Comparison of ENCODE assay signal across 7 mouse cellular contexts in the genomic region with DNA sequence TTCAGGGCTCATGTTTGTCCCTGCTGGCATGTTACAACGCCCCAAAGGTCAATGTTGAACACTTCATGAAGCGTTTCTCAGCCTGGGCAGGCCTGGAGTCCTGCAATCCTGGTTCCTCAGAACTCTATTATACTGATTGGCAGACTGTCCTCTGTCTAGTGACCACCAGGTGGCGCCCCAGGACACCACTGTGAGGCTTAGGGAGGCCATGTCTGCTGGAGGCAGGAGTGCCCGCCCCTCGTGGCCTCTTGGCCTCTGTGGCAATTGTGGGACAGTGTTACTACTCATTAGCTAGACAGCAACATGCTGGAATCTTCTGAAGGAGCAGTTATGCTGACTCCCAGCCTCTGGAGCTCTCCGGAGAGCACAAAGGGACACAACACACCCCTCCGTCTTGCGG.
DNase-seq lines count a peak whose midpoint lies in the region; ATAC-seq and TF ChIP-seq lines count a peak whose summit lies in the region.

No protein-coding gene starts in this region.

- H3K9ac ChIP-seq in intestine, embryonic 16.5 days (ENCODE audit: low read depth, low read length) = no peak overlapping the region
- H3K9ac ChIP-seq in midbrain, embryonic 13.5 days (replicated peaks) = no peak overlapping the region

- peak; percentile 78 for ATAC-seq in intestine, embryonic 16.5 days
- ATAC-seq in midbrain, embryonic 13.5 days = peak; percentile 74

- no peak overlapping the region for H3K4me2 ChIP-seq in intestine, embryonic 16.5 days (ENCODE audit: low read depth, low read length)
- no peak overlapping the region for H3K4me2 ChIP-seq in midbrain, embryonic 13.5 days (replicated peaks)

- TF ChIP-seq POLR2A in cortical plate, adult 2 months (IDR thresholded peaks at IDR 0.05; ENCODE audit: extremely low read depth, insufficient read depth, low read length) = no peak

- intact Hi-C loops in left cerebral cortex, postnatal 36 days (cut with DNase I) = loop anchor here (2.0 to 5.0 kb wide), 3 partner anchors 202 to 769 kb away; partner anchors contain the start of gene Sdk2

- H3K9me3 ChIP-seq in intestine, embryonic 16.5 days (ENCODE audit: control insufficient read depth, low read length) = no peaks in the 10 kb centered on the region
- no peaks in the 10 kb centered on the region for H3K9me3 ChIP-seq in midbrain, embryonic 13.5 days

- no peak overlapping the region for H3K27ac ChIP-seq in cortical plate, adult 2 months (ENCODE audit: insufficient read depth, low read length)
- H3K27ac ChIP-seq in intestine, embryonic 16.5 days (ENCODE audit: low read length) = no peak overlapping the region
- H3K27ac ChIP-seq in midbrain, embryonic 13.5 days = no peak overlapping the region

- DNase-seq in adrenal gland, adult (ENCODE audit: inconsistent age in 2 of 2, low spot score in 1 of 2) = peak; percentile 88 to 96
- peak; percentile 55 to 72 for DNase-seq in gastrocnemius, adult 8-10 months (ENCODE audit: low spot score in 2 of 2)
- DNase-seq in left cerebral cortex, postnatal 36 days (ENCODE audit: low spot score in 2 of 2) = peak; percentile 77 to 81
- peak; percentile 41 for DNase-seq in spleen, adult 12 weeks (ENCODE audit: low spot score)

- H3K4me1 ChIP-seq in cortical plate, adult 2 months (ENCODE audit: control insufficient read depth, insufficient read depth, low read length) = no peaks in the 10 kb centered on the region
- no peaks in the 10 kb centered on the region for H3K4me1 ChIP-seq in intestine, embryonic 16.5 days (ENCODE audit: control insufficient read depth, insufficient read depth, low read length)
- H3K4me1 ChIP-seq in midbrain, embryonic 13.5 days (replicated peaks) = peaks cover 14% of the 10 kb centered on the region

- 37% methylated on average over 8 of the region's 8 CpGs for WGBS in intestine, embryonic 16.5 days
- 36% methylated on average over 8 of the region's 8 CpGs for WGBS in midbrain, embryonic 13.5 days

- peak; percentile 91 for TF ChIP-seq CTCF in cortical plate, adult 2 months (IDR thresholded peaks at IDR 0.05; ENCODE audit: extremely low read depth, insufficient read depth, low read length)

- H3K27me3 ChIP-seq in intestine, embryonic 16.5 days (replicated peaks; ENCODE audit: control insufficient read depth, insufficient read depth, low read length) = no peaks in the 10 kb centered on the region
- peaks cover 11% of the 10 kb centered on the region; the same call in 1 of the 2 replicates for H3K27me3 ChIP-seq in midbrain, embryonic 13.5 days

- H3K4me3 ChIP-seq in cortical plate, adult 2 months (ENCODE audit: insufficient read depth, low read length) = no peak overlapping the region
- no peak overlapping the region for H3K4me3 ChIP-seq in intestine, embryonic 16.5 days (ENCODE audit: low read length)
- no peak overlapping the region for H3K4me3 ChIP-seq in midbrain, embryonic 13.5 days (replicated peaks)

- no peaks in the 10 kb centered on the region for H3K36me3 ChIP-seq in intestine, embryonic 16.5 days (ENCODE audit: control insufficient read depth, insufficient read depth, low read length)
- peaks cover 4% of the 10 kb centered on the region; the same call in 1 of the 2 replicates for H3K36me3 ChIP-seq in midbrain, embryonic 13.5 days

Comparison
In these comparisons a context has a peak if more than half of its experiments do, and no peak if none do; other contexts are left out.
1. DNase-seq: peak in every context shown above with its lines; median percentile 92 in adrenal gland, adult; 79 in left cerebral cortex, postnatal 36 days; 64 in gastrocnemius, adult 8-10 months; 41 in spleen, adult 12 weeks.